ENCODE assay signal across 18 mouse cellular contexts in the genomic region with DNA sequence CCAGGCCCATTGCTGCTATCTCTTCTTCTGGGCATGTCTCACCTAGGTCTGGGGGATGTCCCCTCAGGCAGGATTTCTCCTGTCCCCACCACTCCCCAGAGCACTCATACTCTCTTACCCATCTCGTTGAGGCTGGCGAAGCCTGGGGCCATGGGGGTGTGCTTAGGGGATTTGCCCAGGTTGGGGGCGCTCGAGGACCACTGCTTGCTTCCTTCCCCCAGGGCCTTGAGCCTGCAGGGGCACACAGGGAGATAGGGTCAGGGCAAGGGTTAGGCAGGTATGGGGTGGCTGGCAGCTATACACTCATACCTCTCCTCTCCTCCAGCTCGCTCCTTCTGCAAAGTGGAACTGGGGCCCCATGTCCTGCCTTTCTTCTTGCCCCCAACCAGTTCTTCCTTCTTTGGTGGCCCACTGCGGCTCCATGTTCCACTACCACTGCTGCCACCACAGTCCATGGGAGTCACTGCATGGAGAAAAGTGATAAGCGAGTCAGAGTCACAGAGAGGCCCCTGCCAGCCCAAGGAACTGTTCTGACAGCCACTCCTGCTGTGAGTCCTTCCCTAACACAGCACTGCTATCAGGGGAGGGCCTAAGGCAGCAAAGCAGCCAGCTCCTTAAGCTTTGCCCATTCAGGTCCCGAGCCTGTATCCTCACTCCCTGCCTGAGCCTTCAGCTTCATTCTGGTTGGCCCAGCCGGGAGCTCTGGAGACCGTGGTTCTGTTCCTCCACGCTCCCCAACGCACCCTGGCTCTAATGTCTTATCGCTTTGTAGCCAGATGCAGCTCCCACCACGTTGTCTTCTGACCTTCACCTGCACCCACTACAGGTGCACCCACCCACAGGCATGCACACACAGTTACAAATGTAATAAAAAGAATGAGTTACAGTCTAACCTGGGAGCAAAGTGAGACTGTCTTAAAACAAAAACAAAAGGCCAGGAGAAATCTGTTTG. TPM values are rescaled to one million over a fixed set of nuclear protein-coding genes. Genes with fewer than 3 reads are reported as not detected.
A peak's percentile ranks its signal among the peaks of the same experiment; 100 is the strongest.
DNase-seq lines count a peak whose midpoint lies in the region; ATAC-seq and TF ChIP-seq lines count a peak whose summit lies in the region.
"Had no signal": no experiment of that assay in that cellular context is flagged by ENCODE, and none has a peak within 500 bp of the region (broad histone marks: within the 10 kb centered on the region; RNA-seq: fewer than 3 reads in every experiment).

No protein-coding gene starts in this region.

- H3K9ac ChIP-seq in ES-Bruce4 (ENCODE audit: low read depth, poor library complexity, severe bottlenecking), result no peak overlapping the region
- 0 out of 2 replicates have a peak overlapping the region, but pooled peaks have one; percentile 6 for H3K9ac ChIP-seq in liver, embryonic 13.5 days
- H3K9ac ChIP-seq in heart, adult 2 months (ENCODE audit: low read depth, low read length), result no peak overlapping the region
- H3K9ac ChIP-seq: heart, embryonic 15.5 days; kidney, embryonic 15.5 days; lung, embryonic 15.5 days; neural tube, embryonic 13.5 days; stomach, embryonic 15.5 days had no signal

- no peaks in the 10 kb centered on the region for H3K36me3 ChIP-seq in ES-Bruce4 (ENCODE audit: control insufficient read depth, insufficient read depth, low read length, poor library complexity, severe bottlenecking)
- no peaks in the 10 kb centered on the region for H3K36me3 ChIP-seq in liver, embryonic 13.5 days
- H3K36me3 ChIP-seq in heart, adult 2 months (ENCODE audit: control insufficient read depth, insufficient read depth, low read length), result no peaks in the 10 kb centered on the region
- H3K36me3 ChIP-seq in embryonic facial prominence, embryonic 10.5 days (replicated peaks), result peaks cover 73% of the 10 kb centered on the region
- H3K36me3 ChIP-seq: heart, embryonic 15.5 days; lung, embryonic 15.5 days had no signal

- peak; percentile 92 for ATAC-seq in liver, embryonic 13.5 days (ENCODE audit: low read depth)
- ATAC-seq: forebrain, embryonic 16.5 days had no signal

- no peak for TF ChIP-seq EP300 in ES-Bruce4 (IDR thresholded peaks at IDR 0.05; ENCODE audit: insufficient read depth, low read depth, low read length)
- TF ChIP-seq EP300 in heart, adult 2 months (IDR thresholded peaks at IDR 0.05; ENCODE audit: insufficient read depth, low read depth, low read length), result no peak

- DNase-seq in layer of hippocampus, adult 2 months (ENCODE audit: low spot score in 2 of 2), result peak in 1 of 2 experiments; percentile 30
- DNase-seq in layer of hippocampus, adult 9-11 months, result no peak
- DNase-seq in R1 (ENCODE audit: low read depth, low spot score), result peak; percentile 34
- DNase-seq in liver, embryonic 13.5 days, result peak; percentile 40
- DNase-seq in spleen, postnatal 14 days (ENCODE audit: low spot score in 2 of 2), result no peak
- no peak for DNase-seq in heart, adult 2 months
- no peak for DNase-seq in embryonic facial prominence, embryonic 10.5 days (ENCODE audit: low spot score)
- DNase-seq: embryo, embryonic 11 days had no signal

- no peak overlapping the region for H3K27ac ChIP-seq in layer of hippocampus, adult 2 months
- H3K27ac ChIP-seq in ES-Bruce4 (ENCODE audit: insufficient read depth, low read length), result no peak overlapping the region
- H3K27ac ChIP-seq in liver, embryonic 13.5 days, result peak overlapping the region; percentile 29; the same call in 1 of the 2 replicates
- H3K27ac ChIP-seq in heart, adult 2 months, result no peak overlapping the region
- H3K27ac ChIP-seq in embryonic facial prominence, embryonic 10.5 days (replicated peaks), result no peak overlapping the region
- H3K27ac ChIP-seq: heart, embryonic 15.5 days; hindbrain, embryonic 10.5 days; kidney, embryonic 15.5 days; lung, embryonic 15.5 days; neural tube, embryonic 13.5 days; stomach, embryonic 15.5 days had no signal

- intact Hi-C loops in heart, adult 2 months (cut with DNase I), result no loop called here

- no peaks in the 10 kb centered on the region for H3K9me3 ChIP-seq in ES-Bruce4 (replicated peaks; ENCODE audit: control insufficient read depth, insufficient read depth, low read length, poor library complexity, severe bottlenecking)
- H3K9me3 ChIP-seq in liver, embryonic 13.5 days (replicated peaks), result no peaks in the 10 kb centered on the region
- H3K9me3 ChIP-seq in embryonic facial prominence, embryonic 10.5 days, result no peaks in the 10 kb centered on the region
- H3K9me3 ChIP-seq: heart, embryonic 15.5 days; hindbrain, embryonic 10.5 days; kidney, embryonic 15.5 days; lung, embryonic 15.5 days; neural tube, embryonic 13.5 days; stomach, embryonic 15.5 days had no signal

- H3K4me2 ChIP-seq in liver, embryonic 13.5 days, result peak overlapping the region; percentile 37
- H3K4me2 ChIP-seq: heart, embryonic 15.5 days; lung, embryonic 15.5 days; neural tube, embryonic 13.5 days; stomach, embryonic 15.5 days had no signal

- no peak overlapping the region for H3K4me3 ChIP-seq in layer of hippocampus, adult 2 months
- H3K4me3 ChIP-seq in ES-Bruce4 (ENCODE audit: low read depth, low read length), result no peak overlapping the region
- H3K4me3 ChIP-seq in liver, embryonic 13.5 days (replicated peaks), result no peak overlapping the region
- H3K4me3 ChIP-seq in heart, adult 2 months, result no peak overlapping the region
- H3K4me3 ChIP-seq in embryonic facial prominence, embryonic 10.5 days, result no peak overlapping the region
- H3K4me3 ChIP-seq: heart, embryonic 15.5 days; hindbrain, embryonic 10.5 days; lung, embryonic 15.5 days; neural tube, embryonic 13.5 days; stomach, embryonic 15.5 days had no signal

- H3K27me3 ChIP-seq in ES-Bruce4 (ENCODE audit: control insufficient read depth, insufficient read depth, low read length, poor library complexity, severe bottlenecking), result 0 out of 2 replicates have a peak, but pooled peaks cover 3% of the 10 kb centered on the region
- peaks cover 66% of the 10 kb centered on the region for H3K27me3 ChIP-seq in liver, embryonic 13.5 days
- no peaks in the 10 kb centered on the region; the same call in 1 of the 2 replicates for H3K27me3 ChIP-seq in heart, adult 2 months (ENCODE audit: control insufficient read depth, insufficient read depth, low read length)
- peaks cover 72% of the 10 kb centered on the region for H3K27me3 ChIP-seq in embryonic facial prominence, embryonic 10.5 days (replicated peaks; ENCODE audit: low read depth, poor library complexity, severe bottlenecking)

- TF ChIP-seq CTCF in layer of hippocampus, adult 2 months (conservative IDR thresholded peaks at IDR 0.05), result peak; percentile 55
- TF ChIP-seq CTCF in ES-Bruce4 (IDR thresholded peaks at IDR 0.05; ENCODE audit: low read depth, low read length), result peak; percentile 42
- TF ChIP-seq CTCF in heart, adult 2 months (IDR thresholded peaks at IDR 0.05), result no peak

- TF ChIP-seq POLR2A in ES-Bruce4 (IDR thresholded peaks at IDR 0.05; ENCODE audit: insufficient read depth, low read length), result no peak
- TF ChIP-seq POLR2A in heart, adult 2 months (IDR thresholded peaks at IDR 0.05; ENCODE audit: insufficient read depth, low read depth, low read length), result no peak

- WGBS in liver, embryonic 13.5 days (ENCODE audit: insufficient replicate concordance), result 20% methylated on average over 14 of the region's 14 CpGs
- WGBS in heart, adult 2 months, result 67% methylated on average over 14 of the region's 14 CpGs
- WGBS in embryonic facial prominence, embryonic 10.5 days, result 61% methylated on average over 14 of the region's 14 CpGs

- H3K79me2 ChIP-seq in heart, adult 2 months (replicated peaks; ENCODE audit: control insufficient read depth, insufficient read depth, low read length), result no peaks in the 10 kb centered on the region

- H3K4me1 ChIP-seq in ES-Bruce4 (ENCODE audit: control insufficient read depth, insufficient read depth, low read length), result no peaks in the 10 kb centered on the region
- H3K4me1 ChIP-seq in liver, embryonic 13.5 days (replicated peaks), result peaks cover 24% of the 10 kb centered on the region
- no peaks in the 10 kb centered on the region for H3K4me1 ChIP-seq in heart, adult 2 months (ENCODE audit: control insufficient read depth, insufficient read depth, low read length)
- peaks cover 10% of the 10 kb centered on the region for H3K4me1 ChIP-seq in embryonic facial prominence, embryonic 10.5 days

RNA-seq across cellular contexts. Expression of a gene that starts 5.3 kb away (rescaled TPM):
- total RNA-seq in layer of hippocampus, adult 2 months (2021), result 10 to 100 TPM; 42.6 to 47.5 TPM
- polyA plus RNA-seq in ES-Bruce4 (2011; ENCODE audit: insufficient read depth, insufficient read length, low read depth, missing spikeins), result 0.65 TPM in 1 of 2 replicates, not detected in the other
- polyA plus RNA-seq in liver, embryonic 13.5 days (2015; fragmentation: Nextera tagmentation; extraction: Ambion mirVana), result 0.05 TPM in 1 of 2 replicates, not detected in the other
- total RNA-seq in heart, adult 2 months (2021), result not detected
- not detected in 2 replicates for polyA plus RNA-seq in heart, adult 2 months (2012; rRNA removed)
- polyA plus RNA-seq in embryonic facial prominence, embryonic 10.5 days (2016; fragmentation: Nextera tagmentation; extraction: Ambion mirVana), result 1.6 and 1.9 TPM in 2 replicates
- total RNA-seq: monocyte, adult 5-6 weeks had no signal
- polyA plus RNA-seq: gonadal fat pad, adult 2 months; heart, embryonic 15.5 days had no signal

RNA-seq across cellular contexts. Expression of a gene that starts 15.4 kb away (rescaled TPM):
- 100 to 1,000 TPM; 180 TPM for total RNA-seq in layer of hippocampus, adult 2 months (2021)
- polyA plus RNA-seq in ES-Bruce4 (2011; ENCODE audit: insufficient read depth, insufficient read length, low read depth, missing spikeins), result 13.5 and 16.5 TPM in 2 replicates
- polyA plus RNA-seq in liver, embryonic 13.5 days (2015; fragmentation: Nextera tagmentation; extraction: Ambion mirVana), result 1.3 and 1.8 TPM in 2 replicates
- 10 to 100 TPM; 20.6 to 21.7 TPM for total RNA-seq in heart, adult 2 months (2021)
- polyA plus RNA-seq in heart, adult 2 months (2012; rRNA removed), result 13.5 and 14.6 TPM in 2 replicates
- 9.0 and 9.2 TPM in 2 replicates for polyA plus RNA-seq in embryonic facial prominence, embryonic 10.5 days (2016; fragmentation: Nextera tagmentation; extraction: Ambion mirVana)

RNA-seq across cellular contexts. Expression of a gene that starts 30.2 kb away (rescaled TPM):
- 10 to 100 TPM in 1 of 2 experiments, 1 to 10 TPM in 1; 10.0 TPM for total RNA-seq in layer of hippocampus, adult 2 months (2021)
- polyA plus RNA-seq in ES-Bruce4 (2011; ENCODE audit: insufficient read depth, insufficient read length, low read depth, missing spikeins), result 1.6 and 1.8 TPM in 2 replicates
- polyA plus RNA-seq in liver, embryonic 13.5 days (2015; fragmentation: Nextera tagmentation; extraction: Ambion mirVana), result 0.35 and 0.83 TPM in 2 replicates
- total RNA-seq in heart, adult 2 months (2021), result under 1 TPM; 0.42 to 0.52 TPM
- polyA plus RNA-seq in heart, adult 2 months (2012; rRNA removed), result 0.18 and 0.20 TPM in 2 replicates
- 4.9 and 5.0 TPM in 2 replicates for polyA plus RNA-seq in embryonic facial prominence, embryonic 10.5 days (2016; fragmentation: Nextera tagmentation; extraction: Ambion mirVana)

Comparison
In these comparisons a context has a peak if more than half of its experiments do, and no peak if none do; other contexts are left out.
1. DNase-seq: peak in R1 (single experiment) and liver, embryonic 13.5 days (single experiment); none in layer of hippocampus, adult 9-11 months (single experiment), spleen, postnatal 14 days (0 of 2), heart, adult 2 months (0 of 2) and embryonic facial prominence, embryonic 10.5 days (single experiment).